Mouse (Mus musculus): Measurements from ENCODE around the gene Nradd. TPM values are rescaled to one million over a fixed set of nuclear protein-coding genes. Genes with fewer than 3 reads are reported as not detected.

Nradd gene
- 1.7 and 3.0 TPM in 2 replicates for polyA plus RNA-seq (2012; ENCODE audit: insufficient read depth, insufficient read length, missing spikeins)

GRCm38 (mm10) chr9:110624361-110625166, at the start of gene Nradd:
Gene Nradd, minus strand, starts transcription at chr9:110624452.
- H3K4me1 ChIP-seq (ENCODE audit: control insufficient read depth, insufficient read depth, insufficient read length, low read length): peaks cover 4% of the 10 kb centered on the region; the same call in 1 of the 2 replicates
- peak within 1 kb of the TSS; percentile 54 for H3K27ac ChIP-seq (replicated peaks; ENCODE audit: low read depth, low read length)
- peak within 1 kb of the TSS; percentile 66 for H3K4me3 ChIP-seq (ENCODE audit: insufficient read depth, low read depth, low read length)

- Histone ChIP-seq H3K4me3 (ENCODE audit: insufficient read depth, low read depth, low read length) (peak overlapping the region; percentile 38), H3K27ac (replicated peaks; ENCODE audit: low read depth, low read length) (peak overlapping the region; percentile 98), H3K4me1 (ENCODE audit: control insufficient read depth, insufficient read depth, insufficient read length, low read length) (peaks cover 48% of the 10 kb centered on the region)
Observed at GRCm38 (mm10) chr9:110673107-110673752, 49.0 kb upstream of the Nradd start.

GRCm38 (mm10) chr9:110672462-110673106, 48.3 kb upstream of the Nradd start:
- Histone ChIP-seq H3K27ac (replicated peaks; ENCODE audit: low read depth, low read length) (peak overlapping the region; percentile 98), H3K4me3 (ENCODE audit: insufficient read depth, low read depth, low read length) (peak overlapping the region; percentile 38), H3K4me1 (ENCODE audit: control insufficient read depth, insufficient read depth, insufficient read length, low read length) (peaks cover 45% of the 10 kb centered on the region)

- Histone ChIP-seq H3K4me1 (ENCODE audit: control insufficient read depth, insufficient read depth, insufficient read length, low read length) (peaks cover 36% of the 10 kb centered on the region), H3K27ac (replicated peaks; ENCODE audit: low read depth, low read length) (no peak overlapping the region), H3K4me3 (ENCODE audit: insufficient read depth, low read depth, low read length) (no peak overlapping the region)
Observed at GRCm38 (mm10) chr9:110669785-110670184, 45.5 kb upstream of the Nradd start.

GRCm38 (mm10) chr9:110668601-110669293, 44.5 kb upstream of the Nradd start:
- peaks cover 28% of the 10 kb centered on the region for H3K4me1 ChIP-seq (ENCODE audit: control insufficient read depth, insufficient read depth, insufficient read length, low read length)
- H3K27ac ChIP-seq (replicated peaks; ENCODE audit: low read depth, low read length): no peak overlapping the region
- H3K4me3 ChIP-seq (ENCODE audit: insufficient read depth, low read depth, low read length): no peak overlapping the region

GRCm38 (mm10) chr9:110667219-110667836, 43.1 kb upstream of the Nradd start:
- Histone ChIP-seq H3K4me1 (ENCODE audit: control insufficient read depth, insufficient read depth, insufficient read length, low read length) (peaks cover 18% of the 10 kb centered on the region), H3K27ac (replicated peaks; ENCODE audit: low read depth, low read length) (peak overlapping the region; percentile 28), H3K4me3 (ENCODE audit: insufficient read depth, low read depth, low read length) (no peak overlapping the region)

GRCm38 (mm10) chr9:110666374-110666773, 42.1 kb upstream of the Nradd start:
- Histone ChIP-seq H3K4me3 (ENCODE audit: insufficient read depth, low read depth, low read length) (no peak overlapping the region), H3K4me1 (ENCODE audit: control insufficient read depth, insufficient read depth, insufficient read length, low read length) (peaks cover 19% of the 10 kb centered on the region), H3K27ac (replicated peaks; ENCODE audit: low read depth, low read length) (peak overlapping the region; percentile 28)

- Histone ChIP-seq H3K27ac (replicated peaks; ENCODE audit: low read depth, low read length) (no peak overlapping the region), H3K4me1 (ENCODE audit: control insufficient read depth, insufficient read depth, insufficient read length, low read length) (peaks cover 16% of the 10 kb centered on the region), H3K4me3 (ENCODE audit: insufficient read depth, low read depth, low read length) (no peak overlapping the region)
Observed at GRCm38 (mm10) chr9:110665912-110666311, 41.7 kb upstream of the Nradd start.

GRCm38 (mm10) chr9:110662844-110663243, 38.6 kb upstream of the Nradd start:
- no peak overlapping the region for H3K4me3 ChIP-seq (ENCODE audit: insufficient read depth, low read depth, low read length)
- peaks cover 19% of the 10 kb centered on the region for H3K4me1 ChIP-seq (ENCODE audit: control insufficient read depth, insufficient read depth, insufficient read length, low read length)
- no peak overlapping the region for H3K27ac ChIP-seq (replicated peaks; ENCODE audit: low read depth, low read length)

GRCm38 (mm10) chr9:110660856-110661612, 36.8 kb upstream of the Nradd start:
- no peak overlapping the region for H3K27ac ChIP-seq (replicated peaks; ENCODE audit: low read depth, low read length)
- no peak overlapping the region for H3K4me3 ChIP-seq (ENCODE audit: insufficient read depth, low read depth, low read length)
- peaks cover 10% of the 10 kb centered on the region for H3K4me1 ChIP-seq (ENCODE audit: control insufficient read depth, insufficient read depth, insufficient read length, low read length)

GRCm38 (mm10) chr9:110660208-110660607, 36.0 kb upstream of the Nradd start:
- no peak overlapping the region for H3K27ac ChIP-seq (replicated peaks; ENCODE audit: low read depth, low read length)
- peaks cover 12% of the 10 kb centered on the region for H3K4me1 ChIP-seq (ENCODE audit: control insufficient read depth, insufficient read depth, insufficient read length, low read length)
- no peak overlapping the region for H3K4me3 ChIP-seq (ENCODE audit: insufficient read depth, low read depth, low read length)

- Histone ChIP-seq H3K4me1 (ENCODE audit: control insufficient read depth, insufficient read depth, insufficient read length, low read length) (peaks cover 12% of the 10 kb centered on the region), H3K27ac (replicated peaks; ENCODE audit: low read depth, low read length) (no peak overlapping the region), H3K4me3 (ENCODE audit: insufficient read depth, low read depth, low read length) (no peak overlapping the region)
Observed at GRCm38 (mm10) chr9:110659521-110659920, 35.3 kb upstream of the Nradd start.

GRCm38 (mm10) chr9:110657474-110658078, 33.3 kb upstream of the Nradd start:
- peak overlapping the region; percentile 88 for H3K27ac ChIP-seq (replicated peaks; ENCODE audit: low read depth, low read length)
- peaks cover 15% of the 10 kb centered on the region for H3K4me1 ChIP-seq (ENCODE audit: control insufficient read depth, insufficient read depth, insufficient read length, low read length)
- H3K4me3 ChIP-seq (ENCODE audit: insufficient read depth, low read depth, low read length): peak overlapping the region; percentile 80
